Mouse (Mus musculus) embryonic facial prominence, embryonic 12.5 days (tissue): ENCODE measurements around the gene Rchy1. TPM values are rescaled to one million over a fixed set of nuclear protein-coding genes. Genes with fewer than 3 reads are reported as not detected.

Source experiments
- ATAC-seq: fragments of 200-750 bp; cut with Nextera tagmentation; 2 replicates; pipeline ENCODE4 v1.8.0; 2017; ENCODE audit not compliant: insufficient number of reproducible peaks, insufficient read depth, low FRiP score, low TSS enrichment
- H3K27ac ChIP-seq: fragments of 300-500 bp; sonication (generic); 2 replicates; pipeline ENCODE4 v1.5.1; 2016; ENCODE audit warnings: mild to moderate bottlenecking
- H3K27me3 ChIP-seq: fragments of 300-500 bp; sonication (generic); 2 replicates; pipeline ENCODE4 v1.6.1; 2016; ENCODE audit warnings: mild to moderate bottlenecking, moderate library complexity
- H3K36me3 ChIP-seq: fragments of 300-500 bp; sonication (generic); 2 replicates; pipeline ENCODE4 v1.6.1; 2016; ENCODE audit warnings: mild to moderate bottlenecking
- H3K4me1 ChIP-seq: fragments of 300-500 bp; sonication (generic); 2 replicates; pipeline ENCODE4 v1.6.1; 2016
- H3K4me2 ChIP-seq: fragments of 300-500 bp; sonication (generic); replicated peaks from 2 replicates; pipeline ENCODE4 v1.6.1; 2016; ENCODE audit warnings: mild to moderate bottlenecking, moderate library complexity
- H3K4me3 ChIP-seq: fragments of 300-500 bp; sonication (generic); 2 replicates; pipeline ENCODE4 v1.5.1; 2016; ENCODE audit warnings: mild to moderate bottlenecking
- H3K9ac ChIP-seq: fragments of 300-500 bp; sonication (generic); 2 replicates; pipeline ENCODE4 v1.6.1; 2016; ENCODE audit warnings: mild to moderate bottlenecking, moderate library complexity
- H3K9me3 ChIP-seq: fragments of 300-500 bp; sonication (generic); 2 replicates; pipeline ENCODE4 v1.6.1; 2016; ENCODE audit warnings: mild to moderate bottlenecking, moderate library complexity
- WGBS: fragments of 180-500 bp; shearing (Covaris S2); methylation state at CpG from one replicate; pipeline ENCODE4 v1.1.7; 2016; 5-methylcytosine and 5-hydroxymethylcytosine counted together
- polyA plus RNA-seq: library from polyadenylated mRNA; unstranded; fragments of >200 nt; fragmentation: Nextera tagmentation; extraction: Ambion mirVana; gene quantifications from 2 replicates; pipeline ENCODE4 v1.2.1, GENCODE M21; 2016

Gene Rchy1
- polyA plus RNA-seq, result 76.8 and 78.0 TPM in 2 replicates

DNA sequence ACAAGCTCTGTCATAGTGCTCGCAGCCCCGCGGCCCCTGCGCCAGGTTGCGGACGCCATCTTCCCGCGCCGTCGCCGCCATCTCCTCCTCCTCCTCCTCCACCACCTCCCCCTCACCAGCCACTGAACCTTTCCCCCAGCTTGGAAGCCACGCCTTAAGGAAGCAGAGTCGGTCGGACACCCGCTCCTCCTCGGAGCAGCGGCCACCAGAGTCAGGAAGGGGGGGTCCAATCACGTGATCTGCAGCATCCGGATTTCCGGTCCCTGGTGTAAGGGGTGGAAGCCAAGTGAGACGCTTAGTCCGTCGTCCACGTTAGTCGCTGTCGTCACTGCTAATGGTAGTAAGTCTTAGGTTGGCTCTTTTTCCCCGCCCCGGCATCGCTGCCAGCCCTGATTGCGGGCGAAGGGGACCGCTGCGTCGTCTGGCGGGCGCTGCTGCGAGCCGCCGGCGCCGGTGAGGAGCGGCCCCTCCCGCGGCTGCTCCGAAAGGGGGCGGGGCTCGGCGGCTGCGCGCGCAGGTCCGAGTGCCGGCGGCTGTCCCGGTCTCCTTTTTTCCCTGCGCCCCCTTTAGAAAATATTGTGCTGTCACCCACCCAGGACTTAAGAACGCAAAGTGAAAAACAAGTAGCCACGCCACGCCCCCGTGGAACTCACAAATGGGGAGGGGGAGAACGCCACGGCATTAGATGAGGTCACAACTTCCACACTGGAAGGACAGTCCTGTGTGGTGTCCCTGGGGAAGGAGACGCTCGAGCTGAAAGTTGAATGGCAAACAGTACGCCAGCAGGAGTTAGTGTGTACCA, at the start of gene Rchy1:
Rchy1 (minus strand) TSS at position 430 of the 802 bp plus-strand sequence.
- no peaks in the 10 kb centered on the region for H3K27me3 ChIP-seq
- ATAC-seq, result peak; percentile 96
- peaks cover 14% of the 10 kb centered on the region for H3K4me1 ChIP-seq
- under 1% methylated on average over 65 of the region's 65 CpGs for WGBS
- peak within 1 kb of the TSS; percentile 60 for H3K4me2 ChIP-seq
- H3K36me3 ChIP-seq, result no peaks in the 10 kb centered on the region
- H3K27ac ChIP-seq, result peak within 1 kb of the TSS; percentile 98
- peak within 1 kb of the TSS; percentile 73 for H3K9ac ChIP-seq
- no peaks in the 10 kb centered on the region for H3K9me3 ChIP-seq
- H3K4me3 ChIP-seq, result peak within 1 kb of the TSS; percentile 71

- H3K36me3 ChIP-seq, result no peaks in the 10 kb centered on the region
- H3K27ac ChIP-seq, result no peak overlapping the region
- no peaks in the 10 kb centered on the region for H3K9me3 ChIP-seq
- H3K27me3 ChIP-seq, result no peaks in the 10 kb centered on the region
- H3K4me3 ChIP-seq, result no peak overlapping the region
- no peaks in the 10 kb centered on the region for H3K4me1 ChIP-seq
- no peak for ATAC-seq
- no peak overlapping the region for H3K4me2 ChIP-seq
- WGBS, result 69% methylated on average over 7 of the region's 7 CpGs
- no peak overlapping the region for H3K9ac ChIP-seq
Measured at GRCm38 (mm10) chr5:92011756-92012155, 48.9 kb upstream of the Rchy1 start.

DNA sequence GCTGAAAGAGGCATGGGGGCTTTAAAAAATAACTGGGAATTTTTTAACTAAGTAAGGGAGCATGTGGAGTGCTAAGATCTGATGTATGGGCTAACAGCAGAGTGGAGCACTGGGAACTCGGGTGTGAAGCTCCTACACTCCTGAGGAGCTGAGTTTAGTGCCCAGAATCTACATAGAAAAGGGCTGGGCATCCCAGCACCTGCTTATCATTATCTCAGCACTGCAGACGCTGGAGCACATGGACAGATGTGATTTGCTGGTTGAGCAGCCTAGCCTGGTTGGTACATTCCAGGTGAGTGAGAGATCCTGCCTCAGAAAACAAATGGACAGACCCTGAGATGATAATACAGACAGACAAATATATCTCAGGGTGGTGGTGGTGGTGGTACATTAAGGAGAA, 47.0 kb upstream of the Rchy1 start:
- Histone ChIP-seq H3K9me3 (no peaks in the 10 kb centered on the region), H3K4me3 (no peak overlapping the region), H3K27me3 (no peaks in the 10 kb centered on the region), H3K9ac (no peak overlapping the region), H3K27ac (no peak overlapping the region), H3K36me3 (no peaks in the 10 kb centered on the region), H3K4me1 (no peaks in the 10 kb centered on the region), H3K4me2 (no peak overlapping the region)
- ATAC-seq, result no peak
- 31% methylated on average over 2 of the region's 2 CpGs for WGBS

GRCm38 (mm10) chr5:92003011-92003410, 40.1 kb upstream of the Rchy1 start:
- Histone ChIP-seq H3K9me3 (no peaks in the 10 kb centered on the region), H3K4me2 (no peak overlapping the region), H3K36me3 (no peaks in the 10 kb centered on the region), H3K9ac (no peak overlapping the region), H3K27ac (no peak overlapping the region), H3K27me3 (no peaks in the 10 kb centered on the region), H3K4me1 (no peaks in the 10 kb centered on the region), H3K4me3 (no peak overlapping the region)
- 70% methylated on average over 2 of the region's 2 CpGs for WGBS
- no peak for ATAC-seq

DNA sequence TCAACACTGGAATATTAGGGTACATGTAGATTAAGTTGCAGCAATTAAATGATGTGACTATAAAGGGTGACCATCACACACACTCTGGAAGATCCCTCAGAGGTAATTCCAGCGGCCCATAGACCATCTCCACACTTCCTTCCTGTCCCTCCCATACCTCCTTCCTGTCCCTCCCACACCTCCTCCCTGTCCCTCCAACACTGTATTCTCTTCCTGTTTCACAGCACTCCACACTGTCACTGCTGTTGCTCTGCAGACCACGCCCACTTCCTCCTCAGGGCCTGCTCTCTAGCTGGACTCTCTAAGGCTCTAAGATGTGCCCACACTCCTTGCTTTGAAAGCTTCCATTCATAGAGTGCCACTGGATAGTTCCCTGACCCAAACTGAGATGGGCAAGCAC, 37.9 kb upstream of the Rchy1 start:
- no peak overlapping the region for H3K27ac ChIP-seq
- H3K4me2 ChIP-seq, result no peak overlapping the region
- no peaks in the 10 kb centered on the region for H3K36me3 ChIP-seq
- WGBS, result 59% methylated on average over 2 of the region's 2 CpGs
- no peaks in the 10 kb centered on the region for H3K27me3 ChIP-seq
- no peaks in the 10 kb centered on the region for H3K9me3 ChIP-seq
- H3K4me3 ChIP-seq, result no peak overlapping the region
- H3K4me1 ChIP-seq, result no peaks in the 10 kb centered on the region
- ATAC-seq, result no peak
- H3K9ac ChIP-seq, result no peak overlapping the region

DNA sequence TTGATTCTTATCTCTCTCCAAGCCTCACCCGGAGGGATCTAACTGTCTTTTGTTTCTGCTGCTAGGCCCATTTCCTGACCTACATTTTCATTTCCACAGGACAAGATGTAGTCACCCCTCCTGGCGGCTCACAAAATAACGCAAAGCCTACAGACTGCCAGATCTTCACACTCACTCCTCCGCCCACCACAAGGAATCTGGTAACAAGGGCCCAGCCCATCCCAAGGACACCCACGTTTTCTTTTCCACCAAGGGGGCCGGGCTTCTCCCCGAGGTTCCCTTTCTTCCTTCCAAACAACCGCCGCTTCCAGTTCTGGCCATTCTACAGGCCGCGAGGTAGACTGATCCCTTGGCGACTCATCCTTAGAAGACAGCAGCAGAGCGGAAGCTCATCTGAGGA, 31.7 kb upstream of the Rchy1 start:
- Histone ChIP-seq H3K4me2 (no peak overlapping the region), H3K9me3 (no peaks in the 10 kb centered on the region), H3K4me1 (no peaks in the 10 kb centered on the region), H3K36me3 (no peaks in the 10 kb centered on the region), H3K27me3 (no peaks in the 10 kb centered on the region), H3K27ac (no peak overlapping the region), H3K9ac (no peak overlapping the region), H3K4me3 (no peak overlapping the region)
- WGBS, result 64% methylated on average over 13 of the region's 13 CpGs
- ATAC-seq, result no peak

DNA sequence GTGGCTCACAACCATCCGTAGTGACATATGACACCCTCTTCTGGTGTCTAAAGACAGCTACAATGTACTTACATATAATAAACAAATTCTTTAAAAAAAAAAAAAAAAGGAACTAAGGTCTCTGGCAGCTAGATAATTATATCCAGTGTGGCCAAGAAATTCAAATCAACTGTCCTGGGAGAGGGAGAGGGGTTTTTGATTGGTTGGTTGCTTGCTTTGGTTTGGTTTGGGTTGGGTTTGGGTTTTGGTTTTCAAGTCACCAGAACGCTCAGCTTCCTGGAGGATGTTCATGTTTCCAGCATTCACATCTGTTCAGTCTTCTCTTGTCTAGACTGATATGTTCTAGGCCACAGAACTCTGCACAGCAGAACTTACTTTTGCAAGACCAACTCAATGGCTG, 30.2 kb upstream of the Rchy1 start:
- WGBS, result 85% methylated on average over 2 of the region's 2 CpGs
- ATAC-seq, result no peak
- Histone ChIP-seq H3K4me2 (no peak overlapping the region), H3K27ac (no peak overlapping the region), H3K4me3 (no peak overlapping the region), H3K36me3 (no peaks in the 10 kb centered on the region), H3K27me3 (no peaks in the 10 kb centered on the region), H3K4me1 (no peaks in the 10 kb centered on the region), H3K9ac (no peak overlapping the region), H3K9me3 (no peaks in the 10 kb centered on the region)

- Histone ChIP-seq H3K27me3 (no peaks in the 10 kb centered on the region), H3K36me3 (no peaks in the 10 kb centered on the region), H3K27ac (no peak overlapping the region), H3K9me3 (no peaks in the 10 kb centered on the region), H3K4me3 (no peak overlapping the region), H3K4me1 (no peaks in the 10 kb centered on the region), H3K9ac (no peak overlapping the region), H3K4me2 (no peak overlapping the region)
- WGBS, result 81% methylated on average over 6 of the region's 6 CpGs
- ATAC-seq, result no peak
Measured at GRCm38 (mm10) chr5:91991191-91991937, 28.5 kb upstream of the Rchy1 start.

GRCm38 (mm10) chr5:91989261-91989660, 26.4 kb upstream of the Rchy1 start:
- WGBS, result 78% methylated on average over 9 of the region's 9 CpGs
- no peak overlapping the region for H3K4me2 ChIP-seq
- H3K9ac ChIP-seq, result no peak overlapping the region
- H3K4me1 ChIP-seq, result no peaks in the 10 kb centered on the region
- H3K27me3 ChIP-seq, result no peaks in the 10 kb centered on the region
- H3K4me3 ChIP-seq, result no peak overlapping the region
- no peaks in the 10 kb centered on the region for H3K9me3 ChIP-seq
- no peak overlapping the region for H3K27ac ChIP-seq
- H3K36me3 ChIP-seq, result no peaks in the 10 kb centered on the region
- ATAC-seq, result no peak

- no peak overlapping the region for H3K9ac ChIP-seq
- no peak for ATAC-seq
- H3K4me1 ChIP-seq, result no peaks in the 10 kb centered on the region
- WGBS, result 83% methylated on average over 2 of the region's 2 CpGs
- no peaks in the 10 kb centered on the region for H3K27me3 ChIP-seq
- no peaks in the 10 kb centered on the region for H3K9me3 ChIP-seq
- no peaks in the 10 kb centered on the region for H3K36me3 ChIP-seq
- H3K27ac ChIP-seq, result no peak overlapping the region
- H3K4me2 ChIP-seq, result no peak overlapping the region
- H3K4me3 ChIP-seq, result no peak overlapping the region
Measured at GRCm38 (mm10) chr5:91987799-91988198, 24.9 kb upstream of the Rchy1 start.

DNA sequence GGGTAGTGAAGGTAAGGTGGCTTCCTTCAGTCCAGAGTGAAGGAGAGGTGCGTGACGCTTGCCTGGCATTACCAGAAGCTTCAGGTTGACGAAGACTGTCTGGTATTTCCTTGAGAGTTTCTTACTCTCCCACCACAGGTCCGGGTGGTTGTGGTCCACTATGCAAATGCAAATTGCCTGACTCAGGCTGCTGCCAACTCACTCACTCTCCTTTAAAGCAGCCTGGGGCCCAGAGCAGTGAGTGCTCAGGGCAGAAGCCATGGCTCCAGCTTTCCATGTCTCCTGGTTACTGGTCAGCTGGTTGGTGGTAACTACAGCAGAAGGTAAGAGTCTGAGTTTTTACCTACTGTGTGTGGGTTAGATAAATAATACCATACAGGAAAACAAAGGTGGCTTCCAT, 24.4 kb upstream of the Rchy1 start, which contains the start of gene Odaph:
Odaph (plus strand) TSS at position 240 of the 400 bp plus-strand sequence.
- Histone ChIP-seq H3K27me3 (no peaks in the 10 kb centered on the region), H3K4me1 (no peaks in the 10 kb centered on the region), H3K4me3 (no peak within 1 kb of the TSS), H3K4me2 (no peak within 1 kb of the TSS), H3K9ac (no peak within 1 kb of the TSS), H3K27ac (no peak within 1 kb of the TSS), H3K36me3 (no peaks in the 10 kb centered on the region), H3K9me3 (no peaks in the 10 kb centered on the region)
- no peak for ATAC-seq
- 76% methylated on average over 4 of the region's 4 CpGs for WGBS

GRCm38 (mm10) chr5:91985721-91986120, 22.9 kb upstream of the Rchy1 start:
- H3K4me3 ChIP-seq, result no peak overlapping the region
- no peak overlapping the region for H3K4me2 ChIP-seq
- no peak overlapping the region for H3K9ac ChIP-seq
- H3K4me1 ChIP-seq, result no peaks in the 10 kb centered on the region
- H3K27me3 ChIP-seq, result no peaks in the 10 kb centered on the region
- no peak overlapping the region for H3K27ac ChIP-seq
- WGBS, result 57% methylated on average over 2 of the region's 2 CpGs
- H3K9me3 ChIP-seq, result no peaks in the 10 kb centered on the region
- no peaks in the 10 kb centered on the region for H3K36me3 ChIP-seq
- ATAC-seq, result no peak
